Mouse (Mus musculus) layer of hippocampus, postnatal 36 days (tissue): ENCODE results near the gene Abhd14b. TPM values are rescaled to one million over a fixed set of nuclear protein-coding genes. Genes with fewer than 3 reads are reported as not detected.

ENCODE experiments used
- DNase-seq, 2 experiments: peaks; one replicate each; pipeline ENCODE4 v3.0.0; 2022
- total RNA-seq, 2 experiments: library from RNA; stranded (reverse); gene quantifications; 2 replicates each; pipeline ENCODE4 v1.2.3; 2021

Gene Abhd14b
- total RNA-seq: 10 to 100 TPM; 11.3 to 11.9 TPM

DNA sequence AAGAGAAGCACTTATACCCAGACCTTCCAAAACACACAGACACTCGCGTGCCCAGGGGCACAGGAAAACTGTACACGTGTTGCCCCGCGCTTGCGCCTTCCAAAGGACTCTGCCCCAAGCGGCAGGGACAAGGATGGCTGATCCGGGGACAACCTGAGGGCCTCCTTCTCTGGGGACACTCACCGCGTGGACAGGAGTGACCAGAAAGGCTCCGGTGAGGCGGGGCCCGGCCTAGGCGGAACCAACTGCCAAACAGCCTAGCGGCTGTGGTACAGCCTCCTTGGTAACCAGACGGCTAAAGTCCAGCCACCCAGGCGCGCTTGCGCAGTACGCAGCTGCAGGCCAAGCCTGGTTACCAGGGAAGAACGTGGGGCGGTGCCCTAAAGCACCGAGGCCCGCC is at the start of gene Abhd14b, which contains the start of gene Abhd14a:
Gene Abhd14b, plus strand, starts transcription at position 112 of the 400 bp plus-strand sequence.
Gene Abhd14a, minus strand, starts transcription at position 331 of the 400 bp plus-strand sequence.
- DNase-seq: peak; percentile 92 to 93

DNA sequence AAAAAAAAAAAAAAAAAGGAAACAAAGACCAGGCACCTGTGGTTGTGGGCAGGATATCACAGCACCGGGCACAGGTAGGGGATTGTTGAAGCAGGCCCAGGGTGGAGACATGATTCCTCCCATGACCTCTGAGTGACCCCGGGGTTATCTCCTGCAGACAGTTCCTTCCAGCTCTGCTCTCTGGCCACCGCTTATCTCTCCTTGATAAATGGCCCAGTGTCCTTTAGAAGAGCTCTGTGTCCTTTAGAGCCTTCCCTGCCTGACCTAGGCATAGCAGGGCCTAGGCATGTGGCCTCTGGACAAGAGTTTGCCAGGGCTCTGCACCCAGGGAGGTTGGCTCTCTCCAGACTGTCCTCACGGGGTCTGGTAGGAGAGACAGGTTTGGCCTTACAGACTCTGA is 49.5 kb upstream of the Abhd14b start:
- DNase-seq: no peak

DNA sequence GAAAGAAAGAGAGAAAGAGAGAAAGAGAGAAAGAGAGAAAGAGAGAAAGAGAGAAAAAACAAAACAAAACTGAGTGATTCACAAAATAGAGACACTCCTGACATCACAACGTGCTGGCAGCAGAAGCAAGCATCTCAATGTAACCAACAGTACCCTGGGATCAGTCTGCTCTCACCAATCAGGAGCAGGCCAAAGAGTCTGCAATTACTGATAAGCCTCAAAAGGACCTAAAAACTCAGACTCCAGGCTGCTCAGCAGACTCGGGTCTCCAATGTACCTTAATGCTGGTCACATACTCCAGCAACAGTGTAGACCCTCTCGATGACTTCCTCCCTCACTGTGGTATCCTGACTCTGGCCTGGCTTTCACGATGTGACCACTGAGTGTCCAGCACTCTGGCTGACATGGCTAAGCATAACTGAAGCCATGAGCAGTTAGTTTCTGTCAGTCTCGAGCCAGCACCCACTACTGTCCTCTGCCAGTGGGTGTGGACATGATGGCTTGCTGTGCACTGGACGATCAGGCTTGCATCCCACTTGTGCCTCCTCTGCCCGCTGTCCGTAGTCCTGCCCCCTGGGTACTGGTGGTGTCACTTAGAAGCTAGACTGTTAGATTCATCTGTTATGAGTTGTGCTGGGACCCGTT is 48.5 kb upstream of the Abhd14b start:
- no peak for DNase-seq

DNA sequence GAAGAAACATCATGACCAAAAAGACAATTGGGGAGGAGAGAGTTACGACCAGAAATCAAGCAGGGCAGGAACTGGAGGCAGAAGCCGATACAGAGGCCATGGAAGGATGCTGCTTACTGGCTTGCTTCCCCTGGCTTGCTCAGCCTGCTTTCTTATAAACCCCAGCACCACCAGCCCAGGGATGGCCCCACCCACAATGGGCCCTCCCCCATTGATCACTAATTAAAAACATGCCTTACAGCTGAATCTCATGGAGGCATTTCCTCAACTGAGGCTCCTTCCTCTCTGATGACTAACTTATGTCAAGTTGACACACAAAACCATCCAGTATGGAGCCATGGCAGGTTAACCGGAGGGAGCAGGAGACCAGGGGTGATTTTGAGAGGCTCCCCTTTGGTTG is 47.5 kb upstream of the Abhd14b start:
- no peak for DNase-seq

DNA sequence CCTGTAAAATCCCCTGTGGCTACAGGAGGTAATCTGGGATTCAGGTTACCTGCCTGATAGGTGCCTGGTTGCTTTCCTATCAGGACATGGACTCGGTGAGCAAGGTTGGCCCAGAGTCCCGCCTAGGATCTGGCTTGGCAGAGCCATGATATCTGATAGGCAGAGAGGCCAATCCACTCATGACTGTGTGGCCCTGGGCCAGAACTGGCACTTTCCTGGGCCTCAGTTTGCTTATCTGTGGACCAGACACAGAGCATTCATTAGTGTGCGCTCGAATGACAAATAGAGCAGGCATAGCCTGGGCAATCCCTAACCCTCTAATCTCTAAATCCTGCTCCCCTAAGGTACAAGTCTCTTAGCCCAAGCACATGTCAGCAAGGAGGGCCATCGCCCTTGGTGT is 45.1 kb upstream of the Abhd14b start:
- no peak for DNase-seq

DNA sequence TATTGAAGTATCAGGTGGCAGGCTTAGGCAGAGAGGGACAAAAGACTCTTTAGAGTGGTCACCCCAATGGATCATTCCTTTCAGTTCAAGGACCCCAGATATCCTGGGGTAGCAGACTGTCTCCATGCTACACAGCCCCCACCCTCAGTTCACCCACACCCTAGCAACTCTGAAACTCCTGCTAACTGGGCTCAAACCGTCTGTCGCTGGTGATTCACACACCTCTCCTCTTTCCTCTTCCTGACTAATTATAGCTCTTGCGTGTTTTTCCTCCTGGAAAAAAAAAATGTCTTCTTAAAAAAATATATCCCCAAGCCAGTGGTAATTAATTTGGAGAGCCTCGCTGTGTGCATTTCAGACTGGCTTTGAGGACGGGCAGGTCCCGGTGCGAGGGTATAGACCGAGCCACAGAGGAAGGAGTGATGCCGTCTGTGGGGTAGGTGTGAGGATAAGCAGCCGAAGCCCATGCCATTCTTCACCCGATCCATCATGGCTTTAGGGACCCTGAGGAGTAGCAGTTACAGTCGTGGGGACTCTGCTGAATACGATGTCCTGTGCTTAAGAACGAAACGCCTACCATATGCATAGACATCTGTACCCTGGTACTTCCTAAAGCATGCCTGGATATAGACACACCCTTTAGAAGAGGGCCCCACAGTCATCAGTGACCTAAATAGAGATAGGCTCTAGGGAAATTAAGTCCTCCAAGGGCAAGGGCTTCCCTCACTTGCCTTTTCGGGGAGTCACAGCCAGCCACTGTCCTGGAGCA is 44.5 kb upstream of the Abhd14b start:
- DNase-seq: no peak

DNA sequence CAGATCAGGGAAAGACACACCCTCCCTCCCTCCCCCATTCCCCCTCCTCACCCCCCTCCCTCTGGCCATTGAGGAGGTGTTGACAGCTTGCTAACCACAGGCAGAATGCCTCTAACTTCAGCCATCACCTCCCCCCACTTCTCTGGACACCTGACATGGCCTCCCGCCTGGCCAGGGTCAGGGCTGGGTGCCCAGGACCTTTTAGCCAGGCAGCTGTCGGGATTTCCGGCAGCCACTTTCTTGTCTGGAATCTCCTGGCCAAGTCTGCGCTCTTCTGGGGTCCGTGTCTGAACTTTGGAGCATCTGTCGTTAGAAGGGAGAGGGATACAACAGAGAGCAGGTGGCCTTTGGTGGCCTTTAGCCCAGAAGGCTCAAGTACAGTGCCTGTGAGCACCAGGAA is 42.0 kb upstream of the Abhd14b start:
- DNase-seq: no peak

DNA sequence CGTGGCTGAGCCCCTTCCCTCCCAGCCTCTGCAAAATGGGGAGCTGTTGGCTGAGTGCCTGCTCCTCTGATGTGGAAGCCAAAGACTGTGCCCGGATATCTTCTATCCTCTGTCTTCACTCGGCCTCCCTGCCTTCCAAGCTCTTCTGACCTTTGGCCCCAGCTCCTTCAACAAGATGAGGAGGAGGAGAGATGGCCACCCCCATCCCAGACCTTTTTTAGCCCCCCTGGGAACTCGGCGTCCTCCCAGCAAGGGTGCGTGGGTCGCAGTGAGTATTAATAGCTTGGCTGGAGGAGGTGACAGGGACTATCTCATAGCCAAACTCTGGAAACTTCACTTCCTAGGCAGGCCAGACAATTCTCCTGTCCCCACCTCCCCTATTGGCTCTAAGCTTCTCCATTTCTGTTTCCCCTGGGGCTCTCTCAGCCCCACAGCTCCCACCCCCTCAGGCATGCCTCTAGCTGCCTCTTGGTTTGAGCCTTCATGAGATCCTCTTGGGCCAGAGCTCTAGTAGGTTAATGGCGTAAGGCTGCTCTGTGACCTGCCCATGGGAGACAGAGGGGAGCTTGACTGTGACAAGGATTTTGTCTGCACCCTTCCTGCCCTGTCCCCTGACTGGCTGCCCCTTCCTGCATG is 40.7 kb upstream of the Abhd14b start:
- DNase-seq: no peak

DNA sequence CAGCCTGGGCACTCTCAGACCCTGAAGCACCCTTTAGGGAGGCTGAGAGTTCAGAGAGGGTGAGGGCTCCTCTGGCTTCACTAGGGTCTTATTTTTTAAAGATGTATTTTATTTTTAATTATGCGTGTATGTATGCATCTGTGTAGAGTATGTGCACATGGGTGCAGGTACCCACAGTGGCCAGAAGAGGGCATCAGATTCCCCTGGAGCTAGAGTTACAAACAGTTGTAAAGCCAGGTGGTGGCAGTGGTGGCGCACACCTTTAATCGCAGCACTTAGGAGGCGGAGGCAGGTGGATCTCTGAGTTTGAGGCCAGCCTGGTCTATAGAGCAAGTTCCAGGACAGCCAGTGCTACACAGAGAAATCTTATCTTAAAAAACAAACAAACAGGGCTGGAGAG is 38.2 kb upstream of the Abhd14b start:
- no peak for DNase-seq

DNA sequence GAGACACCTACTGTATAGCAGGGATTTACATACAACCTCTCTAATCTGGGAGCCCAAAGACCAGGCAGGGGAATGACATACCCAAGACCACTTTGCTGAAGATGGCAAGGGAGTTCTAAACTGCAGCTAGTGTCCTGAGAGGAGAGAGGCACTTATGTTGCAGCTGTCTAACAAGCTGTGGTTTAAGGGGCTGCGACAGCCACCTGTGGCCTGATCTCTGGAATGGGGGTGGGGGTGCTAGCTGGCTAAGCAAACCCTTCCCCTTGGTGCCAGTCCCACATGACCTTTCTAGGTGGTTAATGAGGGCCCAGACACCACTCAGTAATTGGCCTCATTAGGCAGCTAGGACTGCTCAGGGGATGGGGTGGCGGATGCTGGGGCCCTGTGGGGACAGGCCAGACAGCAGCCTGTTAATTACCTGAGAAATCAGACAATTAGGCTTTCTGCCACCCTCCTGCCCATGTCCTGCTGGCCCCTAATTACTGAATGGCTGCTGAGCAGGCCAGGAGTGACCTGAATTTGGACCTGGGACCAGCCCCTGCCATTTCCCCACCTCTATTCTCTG is 37.1 kb upstream of the Abhd14b start:
- no peak for DNase-seq

DNA sequence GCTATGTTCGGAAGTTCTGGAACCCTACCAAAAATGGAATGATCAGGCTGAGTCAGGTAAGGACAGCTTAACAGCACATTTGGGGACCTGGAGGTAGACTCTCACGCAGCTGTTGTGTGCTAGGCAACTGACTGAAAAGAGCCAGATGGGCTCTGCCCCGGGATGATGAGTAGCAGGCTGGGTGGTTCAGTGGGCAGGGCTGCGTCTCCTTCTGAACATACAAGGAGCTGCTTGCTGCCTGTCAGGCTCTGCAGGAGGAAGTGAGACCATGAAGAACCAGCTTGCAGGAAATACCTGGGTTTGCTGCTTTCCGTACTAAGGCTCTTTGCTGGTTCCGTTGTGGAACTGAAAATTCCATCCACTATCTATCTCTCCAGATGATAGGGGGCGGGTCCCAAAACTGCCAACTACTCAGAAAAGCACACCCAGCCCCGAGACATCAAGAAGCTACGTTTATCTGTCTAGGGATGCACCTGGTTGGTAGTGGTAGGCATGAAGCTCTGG is 36.1 kb upstream of the Abhd14b start:
- DNase-seq: no peak

DNA sequence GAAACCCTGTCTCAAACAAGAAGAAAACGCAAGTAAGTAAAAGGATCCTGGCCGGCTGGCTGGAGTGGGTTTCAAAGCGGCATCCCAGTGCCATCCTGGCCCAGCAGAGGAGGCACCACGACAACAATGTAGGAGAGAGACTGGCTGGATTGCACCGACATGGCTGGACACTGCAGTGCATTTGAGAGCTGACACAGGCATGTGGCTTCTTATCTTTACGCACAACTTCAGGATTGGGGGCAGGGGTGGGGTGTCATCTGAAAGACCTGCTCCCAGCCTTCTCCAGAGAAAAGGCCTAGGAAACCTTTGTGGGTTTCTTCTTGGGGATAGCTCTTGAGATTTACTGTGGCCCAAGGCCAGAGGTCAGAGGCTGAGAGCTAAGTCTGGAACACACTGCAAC is 35.5 kb upstream of the Abhd14b start:
- no peak for DNase-seq

DNA sequence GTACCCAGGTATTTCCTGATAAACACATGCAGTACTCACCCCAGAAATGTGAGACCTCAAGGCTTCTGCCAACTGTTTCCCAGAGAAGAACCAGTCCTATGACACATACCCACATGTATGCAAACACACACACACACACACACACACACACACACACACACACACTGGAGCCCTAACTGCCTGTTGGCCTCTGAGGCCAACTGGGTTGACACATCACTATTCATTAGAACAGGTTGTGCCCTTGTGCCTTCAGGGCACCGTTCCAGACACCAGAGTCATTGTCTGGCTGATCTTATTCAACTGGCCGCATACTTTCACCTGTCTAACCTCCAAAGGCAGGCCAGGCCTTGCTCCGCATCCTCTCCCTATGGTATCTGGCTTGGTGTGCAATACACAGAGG is 35.0 kb upstream of the Abhd14b start:
- DNase-seq: no peak

DNA sequence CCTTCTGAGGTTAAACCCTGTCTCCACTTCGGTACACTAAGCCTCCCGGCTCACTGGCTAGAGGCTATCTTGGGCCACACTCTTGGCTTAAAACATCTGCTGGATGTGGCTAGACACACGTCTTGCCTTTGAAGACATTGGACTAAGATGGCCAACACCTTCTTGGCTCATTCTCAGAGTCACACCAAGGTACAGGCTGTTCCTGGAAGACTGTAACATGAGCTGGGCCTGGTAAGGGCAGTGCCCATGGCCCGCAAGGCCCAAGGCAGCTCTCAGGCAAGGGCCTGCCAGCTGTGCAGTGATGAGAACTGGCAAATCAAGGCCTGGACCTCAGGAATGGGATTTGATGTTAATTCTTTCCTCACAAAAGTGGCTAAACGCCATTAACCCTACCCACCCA is 33.7 kb upstream of the Abhd14b start:
- DNase-seq: no peak

DNA sequence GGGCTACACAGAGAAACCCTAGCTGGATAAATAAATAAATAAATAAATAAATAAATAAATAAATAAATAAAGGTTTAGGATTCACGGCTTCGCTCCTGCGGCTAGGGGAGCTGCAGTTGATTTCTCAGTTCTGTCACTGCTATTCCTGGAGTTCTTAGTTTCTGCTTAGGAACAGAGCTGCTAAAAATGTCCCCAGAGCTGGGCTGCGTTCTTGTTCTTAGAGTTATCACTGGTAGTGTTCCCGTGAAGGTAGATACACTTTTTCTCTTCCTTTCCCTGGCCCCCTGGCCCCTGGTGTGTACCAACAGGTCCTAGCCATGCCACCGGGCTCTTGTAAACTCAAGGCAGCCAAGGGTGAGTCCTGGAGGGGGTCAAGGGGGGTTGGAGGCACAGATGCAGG is 30.4 kb upstream of the Abhd14b start:
- no peak for DNase-seq

DNA sequence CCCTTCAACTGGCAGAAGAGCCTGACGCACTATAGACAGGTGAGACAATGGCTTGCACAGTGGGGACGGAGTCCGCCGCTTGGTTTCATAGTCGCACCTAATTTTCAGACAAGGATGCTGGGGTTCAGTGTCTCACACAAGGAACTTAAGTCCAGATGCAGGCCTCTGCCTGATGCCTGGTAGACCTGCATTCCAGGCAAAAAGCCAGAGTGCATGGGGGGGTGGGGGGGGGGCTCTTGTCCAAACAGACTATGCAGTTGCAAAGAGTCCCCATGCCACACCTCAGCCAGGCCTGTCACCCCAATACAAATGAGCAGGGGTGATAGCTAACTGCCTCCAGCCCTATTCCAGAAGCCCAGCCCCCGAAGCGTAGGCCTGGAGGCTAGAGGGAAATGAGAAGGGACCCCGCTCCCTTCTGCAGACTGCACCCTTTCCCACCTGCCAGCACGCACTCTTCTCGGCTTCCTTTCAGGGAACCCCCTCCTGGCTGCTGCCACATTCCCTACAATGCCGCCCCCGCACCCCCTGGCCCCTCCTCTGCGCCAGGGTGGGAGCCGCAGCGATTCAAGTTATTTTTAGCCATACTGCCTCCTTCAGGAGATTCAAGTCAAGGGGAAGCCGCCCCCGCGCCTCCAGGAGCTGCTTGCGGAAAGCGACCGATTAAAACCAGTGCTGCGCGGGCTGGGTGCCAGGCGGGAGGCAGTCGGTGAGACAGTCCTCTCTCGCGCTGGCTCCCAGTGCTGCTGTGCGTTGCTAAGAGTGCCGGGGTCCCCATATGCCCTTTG is 29.2 kb upstream of the Abhd14b start:
- peak; percentile 85 for DNase-seq

DNA sequence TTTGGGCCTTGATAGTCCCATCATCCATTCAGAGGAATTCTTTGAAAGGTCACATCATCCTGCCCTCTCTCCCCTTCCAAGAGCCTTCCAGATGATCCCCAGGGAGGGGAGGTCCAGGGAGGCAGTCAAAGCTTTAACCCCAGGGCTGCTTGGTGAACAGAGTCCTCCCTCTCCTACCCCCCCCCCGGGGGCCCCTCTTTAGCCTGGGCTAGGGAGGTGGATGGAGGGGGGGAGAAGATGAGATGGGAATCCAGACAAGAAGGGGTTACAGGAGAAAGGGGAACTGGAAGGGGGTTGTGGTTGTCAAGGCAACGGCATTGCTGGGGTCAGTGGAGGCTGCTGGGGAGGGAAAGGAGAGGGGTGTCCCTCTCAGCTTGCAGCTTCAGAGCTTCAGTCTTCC is 26.7 kb upstream of the Abhd14b start:
- no peak for DNase-seq

DNA sequence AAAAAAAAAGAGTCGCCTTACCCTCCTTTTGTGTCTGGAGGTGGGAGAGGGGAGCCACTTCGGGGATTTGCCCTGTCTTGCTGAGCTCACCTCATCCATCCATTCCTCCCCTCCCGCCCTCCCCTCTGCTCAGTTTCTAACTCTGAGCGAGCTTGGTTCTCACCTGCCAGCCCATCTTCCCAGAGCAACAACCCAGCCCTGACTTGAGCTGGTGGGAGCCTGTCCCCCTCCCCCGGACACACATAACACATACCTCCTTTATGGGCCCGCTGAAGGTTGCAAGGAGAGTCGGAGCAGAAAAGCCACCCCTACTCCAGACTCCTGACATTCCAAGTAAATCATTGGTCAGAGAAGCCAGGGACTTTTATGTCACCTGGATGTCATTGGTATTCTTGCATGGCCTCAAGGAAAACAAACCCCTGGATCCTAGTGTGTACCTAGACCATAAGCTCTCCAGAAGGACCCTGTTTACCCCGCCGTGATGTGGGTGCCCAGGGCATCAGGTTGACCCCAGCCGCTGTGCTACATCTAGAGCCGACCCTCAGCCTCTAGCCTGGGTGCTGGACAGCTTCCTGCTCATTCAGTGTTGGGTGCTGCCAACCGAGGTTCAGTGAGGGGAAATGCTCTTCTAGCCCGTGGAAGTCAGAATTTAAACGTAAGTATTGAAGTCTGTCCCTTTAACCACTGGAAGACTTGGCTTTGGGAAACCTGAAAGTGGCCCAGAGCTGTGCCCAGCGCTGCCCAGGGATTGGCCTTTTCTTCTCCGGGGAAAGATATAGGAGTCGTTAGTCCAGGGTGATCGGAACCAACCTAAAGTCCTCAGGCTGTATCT is 26.0 kb upstream of the Abhd14b start:
- DNase-seq: no peak

DNA sequence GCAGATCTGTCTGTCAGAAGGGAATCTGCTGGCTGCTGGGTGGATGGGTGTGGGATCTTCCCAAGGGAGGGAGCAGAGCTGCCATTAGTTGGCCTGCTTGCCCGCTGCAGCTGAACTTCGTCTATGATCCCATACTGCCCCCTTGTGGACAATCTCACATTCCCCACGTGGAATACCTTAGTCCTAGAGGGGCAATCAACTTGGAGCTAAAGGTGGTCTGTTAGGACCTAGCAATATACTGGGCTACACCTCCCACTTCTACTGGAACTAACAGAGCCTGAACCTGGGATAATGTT is 25.4 kb upstream of the Abhd14b start:
- peak; percentile 82 to 84 for DNase-seq

DNA sequence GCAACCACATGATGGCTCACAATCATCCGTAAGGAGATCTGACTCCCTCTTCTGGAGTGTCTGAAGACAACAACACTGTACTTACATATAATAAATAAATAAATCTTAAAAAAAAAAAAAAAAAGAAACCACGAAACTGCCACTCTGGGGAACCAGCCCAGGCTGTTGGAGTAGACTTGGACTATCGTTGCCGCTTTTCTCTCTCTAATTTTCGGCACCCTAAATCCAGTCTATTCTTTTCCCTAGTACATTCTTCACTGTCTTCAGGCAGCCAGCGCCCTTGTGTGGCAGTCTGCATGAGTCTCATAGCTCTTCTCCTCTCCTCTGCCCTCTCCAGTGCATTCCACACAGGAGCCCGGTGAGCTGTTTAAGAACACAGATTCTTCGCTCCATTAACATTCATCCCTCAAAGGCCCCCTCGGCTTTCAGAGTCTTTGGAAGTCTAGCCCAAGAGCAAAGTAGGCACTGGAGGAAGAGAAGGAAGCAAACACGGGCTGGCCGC is 18.5 kb upstream of the Abhd14b start:
- DNase-seq: no peak

DNA sequence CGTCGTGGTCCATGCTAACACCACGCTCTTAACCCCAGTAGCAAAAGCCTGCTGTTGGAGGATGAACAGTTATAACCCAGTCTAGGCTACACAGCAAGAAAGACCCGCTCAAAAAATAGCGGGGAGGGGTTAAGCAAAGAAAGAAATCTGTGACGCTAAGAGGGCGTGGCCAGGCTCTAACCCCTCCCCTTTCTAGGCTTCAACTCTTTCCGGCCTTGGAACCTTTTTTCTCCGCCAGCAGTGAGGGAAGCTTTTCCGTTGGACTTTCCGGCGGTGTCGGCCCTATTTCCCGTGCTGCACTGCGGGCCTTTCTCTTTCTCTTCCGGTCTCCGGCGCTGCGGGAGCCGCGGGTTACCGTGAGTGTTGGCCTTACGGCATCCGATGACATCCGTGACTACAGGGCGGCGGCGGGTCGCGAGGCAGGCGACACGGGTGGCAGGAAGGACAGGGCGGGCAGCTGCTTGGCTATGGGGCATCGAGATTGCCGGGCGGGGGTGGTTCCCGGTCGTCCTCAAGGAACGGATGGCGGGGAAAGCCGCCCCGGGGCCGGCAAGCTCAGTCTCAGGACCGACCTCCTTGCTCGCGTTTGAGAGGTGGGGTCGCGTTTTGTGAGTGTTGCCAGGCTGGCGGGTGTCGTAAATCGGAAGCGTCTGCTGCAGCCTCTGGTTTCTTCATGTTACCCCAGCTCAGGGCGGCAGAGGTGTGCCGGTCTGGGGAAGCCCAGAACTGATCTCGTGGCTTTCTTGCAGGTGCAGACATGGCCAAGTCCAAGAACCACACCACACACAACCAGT is 17.8 kb upstream of the Abhd14b start, which contains the start of gene Rpl29:
Gene Rpl29, plus strand, starts transcription at position 234 of the 794 bp plus-strand sequence.
- peak; percentile 94 to 95 for DNase-seq
